Mouse (Mus musculus): ENCODE measurements around the gene AI467606. TPM values are rescaled to one million over a fixed set of nuclear protein-coding genes. Genes with fewer than 3 reads are reported as not detected.
"Not testable (repeated sequence)": the region's sequence is repeated elsewhere in the genome, so short reads cannot be mapped to it uniquely, and the experiment has no call there.

The AI467606 gene
- total RNA-seq (2015; ENCODE audit: low replicate concordance) (18.0 and 25.9 TPM in 2 replicates), total RNA-seq (2017; ENCODE audit: low replicate concordance) (10.5 and 12.7 TPM in 2 replicates)

- ATAC-seq (replicated peaks; ENCODE audit: low FRiP score, poor library complexity, severe bottlenecking): peak; percentile 81
These were observed at the start of gene AI467606 for GRCm38 (mm10) chr7:127091114-127091896. Gene AI467606, plus strand, starts transcription at chr7:127091359.

GRCm38 (mm10) chr7:127041851-127042672, 49.1 kb upstream of the AI467606 start, which contains the start of gene Kif22:
Gene Kif22, minus strand, starts transcription at chr7:127042471.
- ATAC-seq (replicated peaks; ENCODE audit: low FRiP score, poor library complexity, severe bottlenecking): peak; percentile 95

GRCm38 (mm10) chr7:127055026-127055585, 36.1 kb upstream of the AI467606 start:
- ATAC-seq (replicated peaks; ENCODE audit: low FRiP score, poor library complexity, severe bottlenecking): no peak

GRCm38 (mm10) chr7:127065538-127065937, 25.6 kb upstream of the AI467606 start:
- ATAC-seq (replicated peaks; ENCODE audit: low FRiP score, poor library complexity, severe bottlenecking): no peak

GRCm38 (mm10) chr7:127066317-127066716, 24.8 kb upstream of the AI467606 start:
- ATAC-seq (replicated peaks; ENCODE audit: low FRiP score, poor library complexity, severe bottlenecking): no peak

GRCm38 (mm10) chr7:127070871-127071413, 20.2 kb upstream of the AI467606 start:
- ATAC-seq (replicated peaks; ENCODE audit: low FRiP score, poor library complexity, severe bottlenecking): no peak

- no peak for ATAC-seq (replicated peaks; ENCODE audit: low FRiP score, poor library complexity, severe bottlenecking)
These were observed 17.9 kb upstream of the AI467606 start for GRCm38 (mm10) chr7:127073221-127073620.

GRCm38 (mm10) chr7:127076188-127076587, 15.0 kb upstream of the AI467606 start:
- ATAC-seq (replicated peaks; ENCODE audit: low FRiP score, poor library complexity, severe bottlenecking): no peak

GRCm38 (mm10) chr7:127077692-127078091, 13.5 kb upstream of the AI467606 start:
- no peak for ATAC-seq (replicated peaks; ENCODE audit: low FRiP score, poor library complexity, severe bottlenecking)

- ATAC-seq (replicated peaks; ENCODE audit: low FRiP score, poor library complexity, severe bottlenecking): no peak
These were observed 11.1 kb upstream of the AI467606 start for GRCm38 (mm10) chr7:127080045-127080444.

GRCm38 (mm10) chr7:127082271-127082670, 8.9 kb upstream of the AI467606 start:
- no peak for ATAC-seq (replicated peaks; ENCODE audit: low FRiP score, poor library complexity, severe bottlenecking)

GRCm38 (mm10) chr7:127082995-127083394, 8.2 kb upstream of the AI467606 start:
- no peak for ATAC-seq (replicated peaks; ENCODE audit: low FRiP score, poor library complexity, severe bottlenecking)

- peak; percentile 84 for ATAC-seq (replicated peaks; ENCODE audit: low FRiP score, poor library complexity, severe bottlenecking)
These were observed 7.5 kb upstream of the AI467606 start for GRCm38 (mm10) chr7:127083689-127084088.

GRCm38 (mm10) chr7:127084794-127085193, 6.4 kb upstream of the AI467606 start:
- ATAC-seq (replicated peaks; ENCODE audit: low FRiP score, poor library complexity, severe bottlenecking): no peak

GRCm38 (mm10) chr7:127085751-127086150, 5.4 kb upstream of the AI467606 start:
- peak; percentile 50; the same call in 1 of the 2 replicates for ATAC-seq (replicated peaks; ENCODE audit: low FRiP score, poor library complexity, severe bottlenecking)

- not testable (repeated sequence) for ATAC-seq (replicated peaks; ENCODE audit: low FRiP score, poor library complexity, severe bottlenecking)
These were observed 3.7 kb upstream of the AI467606 start, which contains the start of gene Zg16 for GRCm38 (mm10) chr7:127087278-127088010. Gene Zg16, minus strand, starts transcription at chr7:127087328.

- ATAC-seq (replicated peaks; ENCODE audit: low FRiP score, poor library complexity, severe bottlenecking): no peak
These were observed 3.1 kb upstream of the AI467606 start for GRCm38 (mm10) chr7:127088083-127088482.

GRCm38 (mm10) chr7:127088901-127089845, 2.0 kb upstream of the AI467606 start:
- ATAC-seq (replicated peaks; ENCODE audit: low FRiP score, poor library complexity, severe bottlenecking): peak; percentile 50
